Mouse (Mus musculus): ENCODE data around the gene H2al1j. TPM values are rescaled to one million over a fixed set of nuclear protein-coding genes. Genes with fewer than 3 reads are reported as not detected.

The H2al1j gene
- not detected for total RNA-seq (2023)

DNA sequence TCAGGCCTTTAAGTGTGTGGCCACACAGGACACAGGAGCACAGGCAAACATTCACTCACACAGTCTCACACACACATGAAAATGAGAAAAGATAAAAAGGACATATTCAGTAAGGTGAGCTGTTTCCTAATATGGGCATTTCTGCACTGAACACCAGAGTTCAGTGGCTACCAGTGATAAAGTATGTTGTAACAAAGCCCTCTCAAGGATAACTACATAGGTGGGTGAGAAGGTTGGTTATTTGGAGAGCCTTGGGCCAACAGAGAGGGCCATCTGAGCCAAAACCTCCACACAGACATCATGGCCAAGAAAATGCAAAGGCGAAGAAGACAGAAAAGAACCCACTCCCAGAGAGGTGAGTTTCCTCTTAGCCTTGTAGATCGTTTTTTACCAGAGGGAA lies at the start of gene H2al1j:
H2al1j (plus strand) TSS at position 301 of the 400 bp plus-strand sequence.

DNA sequence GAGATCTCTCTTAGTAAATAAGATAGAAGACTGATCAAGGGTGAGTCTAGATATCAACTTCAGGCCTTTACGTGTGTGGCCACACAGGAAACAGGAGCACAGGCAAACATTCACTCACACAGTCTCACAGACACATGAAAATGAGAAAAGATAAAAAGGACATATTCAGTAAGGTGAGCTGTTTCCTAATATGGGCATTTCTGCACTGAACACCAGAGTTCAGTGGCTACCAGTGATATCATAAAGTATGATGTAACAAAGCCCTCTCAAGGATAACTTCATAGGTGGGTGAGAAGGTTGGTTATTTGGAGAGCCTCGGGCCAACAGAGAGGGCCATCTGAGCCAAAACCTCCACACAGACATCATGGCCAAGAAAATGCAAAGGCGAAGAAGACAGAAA lies 28.7 kb upstream of the H2al1j start, which contains the start of gene H2al1a:
H2al1a (plus strand) TSS at position 301 of the 400 bp plus-strand sequence.

DNA sequence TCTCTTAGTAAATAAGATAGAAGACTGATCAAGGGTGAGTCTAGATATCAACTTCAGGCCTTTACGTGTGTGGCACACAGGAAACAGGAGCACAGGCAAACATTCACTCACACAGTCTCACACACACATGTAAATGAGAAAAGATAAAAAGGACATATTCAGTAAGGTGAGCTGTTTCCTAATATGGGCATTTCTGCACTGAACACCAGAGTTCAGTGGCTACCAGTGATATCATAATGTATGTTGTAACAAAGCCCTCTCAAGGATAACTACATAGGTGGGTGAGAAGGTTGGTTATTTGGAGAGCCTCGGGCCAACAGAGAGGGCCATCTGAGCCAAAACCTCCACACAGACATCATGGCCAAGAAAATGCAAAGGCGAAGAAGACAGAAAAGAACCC lies 25.5 kb upstream of the H2al1j start, which contains the start of gene H2al1b:
H2al1b (plus strand) TSS at position 301 of the 400 bp plus-strand sequence.

DNA sequence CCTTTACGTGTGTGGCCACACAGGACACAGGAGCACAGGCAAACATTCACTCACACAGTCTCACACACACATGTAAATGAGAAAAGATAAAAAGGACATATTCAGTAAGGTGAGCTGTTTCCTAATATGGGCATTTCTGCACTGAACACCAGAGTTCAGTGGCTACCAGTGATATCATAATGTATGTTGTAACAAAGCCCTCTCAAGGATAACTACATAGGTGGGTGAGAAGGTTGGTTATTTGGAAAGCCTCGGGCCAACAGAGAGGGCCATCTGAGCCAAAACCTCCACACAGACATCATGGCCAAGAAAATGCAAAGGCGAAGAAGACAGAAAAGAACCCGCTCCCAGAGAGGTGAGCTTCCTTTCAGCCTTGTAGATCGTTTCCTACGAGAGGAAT lies 22.3 kb upstream of the H2al1j start, which contains the start of gene H2al1c:
H2al1c (plus strand) TSS at position 301 of the 400 bp plus-strand sequence.

DNA sequence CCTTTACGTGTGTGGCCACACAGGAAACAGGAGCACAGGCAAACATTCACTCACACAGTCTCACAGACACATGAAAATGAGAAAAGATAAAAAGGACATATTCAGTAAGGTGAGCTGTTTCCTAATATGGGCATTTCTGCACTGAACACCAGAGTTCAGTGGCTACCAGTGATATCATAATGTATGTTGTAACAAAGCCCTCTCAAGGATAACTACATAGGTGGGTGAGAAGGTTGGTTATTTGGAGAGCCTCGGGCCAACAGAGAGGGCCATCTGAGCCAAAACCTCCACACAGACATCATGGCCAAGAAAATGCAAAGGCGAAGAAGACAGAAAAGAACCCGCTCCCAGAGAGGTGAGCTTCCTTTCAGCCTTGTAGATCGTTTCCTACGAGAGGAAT lies 19.1 kb upstream of the H2al1j start, which contains the start of gene H2al1d:
H2al1d (plus strand) TSS at position 301 of the 400 bp plus-strand sequence.

DNA sequence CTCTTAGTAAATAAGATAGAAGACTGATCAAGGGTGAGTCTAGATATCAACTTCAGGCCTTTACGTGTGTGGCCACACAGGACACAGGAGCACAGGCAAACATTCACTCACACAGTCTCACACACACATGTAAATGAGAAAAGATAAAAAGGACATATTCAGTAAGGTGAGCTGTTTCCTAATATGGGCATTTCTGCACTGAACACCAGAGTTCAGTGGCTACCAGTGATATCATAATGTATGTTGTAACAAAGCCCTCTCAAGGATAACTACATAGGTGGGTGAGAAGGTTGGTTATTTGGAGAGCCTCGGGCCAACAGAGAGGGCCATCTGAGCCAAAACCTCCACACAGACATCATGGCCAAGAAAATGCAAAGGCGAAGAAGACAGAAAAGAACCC lies 16.0 kb upstream of the H2al1j start, which contains the start of gene H2al1e:
H2al1e (plus strand) TSS at position 301 of the 400 bp plus-strand sequence.

DNA sequence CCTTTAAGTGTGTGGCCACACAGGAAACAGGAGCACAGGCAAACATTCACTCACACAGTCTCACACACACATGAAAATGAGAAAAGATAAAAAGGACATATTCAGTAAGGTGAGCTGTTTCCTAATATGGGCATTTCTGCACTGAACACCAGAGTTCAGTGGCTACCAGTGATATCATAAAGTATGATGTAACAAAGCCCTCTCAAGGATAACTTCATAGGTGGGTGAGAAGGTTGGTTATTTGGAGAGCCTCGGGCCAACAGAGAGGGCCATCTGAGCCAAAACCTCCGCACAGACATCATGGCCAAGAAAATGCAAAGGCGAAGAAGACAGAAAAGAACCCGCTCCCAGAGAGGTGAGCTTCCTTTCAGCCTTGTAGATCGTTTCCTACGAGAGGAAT lies 12.8 kb upstream of the H2al1j start, which contains the start of gene H2al1f:
H2al1f (plus strand) TSS at position 301 of the 400 bp plus-strand sequence.

DNA sequence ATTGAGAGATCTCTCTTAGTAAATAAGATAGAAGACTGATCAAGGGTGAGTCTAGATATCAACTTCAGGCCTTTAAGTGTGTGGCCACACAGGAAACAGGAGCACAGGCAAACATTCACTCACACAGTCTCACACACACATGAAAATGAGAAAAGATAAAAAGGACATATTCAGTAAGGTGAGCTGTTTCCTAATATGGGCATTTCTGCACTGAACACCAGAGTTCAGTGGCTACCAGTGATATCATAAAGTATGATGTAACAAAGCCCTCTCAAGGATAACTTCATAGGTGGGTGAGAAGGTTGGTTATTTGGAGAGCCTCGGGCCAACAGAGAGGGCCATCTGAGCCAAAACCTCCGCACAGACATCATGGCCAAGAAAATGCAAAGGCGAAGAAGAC lies 9.7 kb upstream of the H2al1j start, which contains the start of gene H2al1g:
H2al1g (plus strand) TSS at position 301 of the 400 bp plus-strand sequence.

DNA sequence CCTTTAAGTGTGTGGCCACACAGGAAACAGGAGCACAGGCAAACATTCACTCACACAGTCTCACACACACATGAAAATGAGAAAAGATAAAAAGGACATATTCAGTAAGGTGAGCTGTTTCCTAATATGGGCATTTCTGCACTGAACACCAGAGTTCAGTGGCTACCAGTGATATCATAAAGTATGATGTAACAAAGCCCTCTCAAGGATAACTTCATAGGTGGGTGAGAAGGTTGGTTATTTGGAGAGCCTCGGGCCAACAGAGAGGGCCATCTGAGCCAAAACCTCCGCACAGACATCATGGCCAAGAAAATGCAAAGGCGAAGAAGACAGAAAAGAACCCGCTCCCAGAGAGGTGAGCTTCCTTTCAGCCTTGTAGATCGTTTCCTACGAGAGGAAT lies 6.4 kb upstream of the H2al1j start, which contains the start of gene H2al1h:
H2al1h (plus strand) TSS at position 301 of the 400 bp plus-strand sequence.

DNA sequence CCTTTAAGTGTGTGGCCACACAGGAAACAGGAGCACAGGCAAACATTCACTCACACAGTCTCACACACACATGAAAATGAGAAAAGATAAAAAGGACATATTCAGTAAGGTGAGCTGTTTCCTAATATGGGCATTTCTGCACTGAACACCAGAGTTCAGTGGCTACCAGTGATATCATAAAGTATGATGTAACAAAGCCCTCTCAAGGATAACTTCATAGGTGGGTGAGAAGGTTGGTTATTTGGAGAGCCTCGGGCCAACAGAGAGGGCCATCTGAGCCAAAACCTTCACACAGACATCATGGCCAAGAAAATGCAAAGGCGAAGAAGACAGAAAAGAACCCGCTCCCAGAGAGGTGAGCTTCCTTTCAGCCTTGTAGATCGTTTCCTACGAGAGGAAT lies 3.3 kb upstream of the H2al1j start, which contains the start of gene H2al1i:
H2al1i (plus strand) TSS at position 301 of the 400 bp plus-strand sequence.

Other genes starting within 250 kb of the H2al1j start
- not detected for gene H2al1a, start 28.6 kb upstream of the H2al1j start, total RNA-seq (2023)
- not detected for gene H2al1b, start 25.4 kb upstream of the H2al1j start, total RNA-seq (2023)
- not detected for gene H2al1c, start 22.2 kb upstream of the H2al1j start, total RNA-seq (2023)
- not detected for gene H2al1d, start 19.0 kb upstream of the H2al1j start, total RNA-seq (2023)
- not detected for gene H2al1e, start 15.9 kb upstream of the H2al1j start, total RNA-seq (2023)
- gene H2al1f, start 12.7 kb upstream of the H2al1j start, total RNA-seq (2023): not detected
- not detected for gene H2al1g, start 9.6 kb upstream of the H2al1j start, total RNA-seq (2023)
- gene H2al1h, start 6.3 kb upstream of the H2al1j start, total RNA-seq (2023): not detected
- gene H2al1i, start 3.2 kb upstream of the H2al1j start, total RNA-seq (2023): not detected

All from neutrophil, adult 59 days (primary cell).